Mouse (Mus musculus): ENCODE measurements around the gene Scin. TPM values are rescaled to one million over a fixed set of nuclear protein-coding genes. Genes with fewer than 3 reads are reported as not detected.

Gene Scin
- polyA plus RNA-seq, 1 experiment from 2014 or later = 0.21 TPM

GRCm38 (mm10) chr12:40154188-40154587 is 20.2 kb upstream of the Scin start:
- Histone ChIP-seq H3K9ac (replicated peaks; ENCODE audit: low read length) (no peak overlapping the region), H3K4me3 (ENCODE audit: low read depth, low read length) (no peak overlapping the region), H3K4me1 (ENCODE audit: control insufficient read depth, insufficient read depth, low read length) (no peaks in the 10 kb centered on the region), H3K27me3 (ENCODE audit: control insufficient read depth, insufficient read depth, low read length) (no peaks in the 10 kb centered on the region), H3K36me3 (replicated peaks; ENCODE audit: control insufficient read depth, insufficient read depth, low read depth, low read length) (no peaks in the 10 kb centered on the region), H3K4me2 (ENCODE audit: low read depth, low read length) (no peak overlapping the region), H3K27ac (replicated peaks; ENCODE audit: low read depth, low read length) (no peak overlapping the region), H3K9me3 (replicated peaks; ENCODE audit: control insufficient read depth, low read length) (no peaks in the 10 kb centered on the region)
- no peak for DNase-seq (ENCODE audit: low spot score)
- ATAC-seq (replicated peaks; ENCODE audit: insufficient number of reproducible peaks, low FRiP score, low TSS enrichment, low read depth) = no peak
- 90% methylated on average over 6 of the region's 6 CpGs for WGBS

DNA sequence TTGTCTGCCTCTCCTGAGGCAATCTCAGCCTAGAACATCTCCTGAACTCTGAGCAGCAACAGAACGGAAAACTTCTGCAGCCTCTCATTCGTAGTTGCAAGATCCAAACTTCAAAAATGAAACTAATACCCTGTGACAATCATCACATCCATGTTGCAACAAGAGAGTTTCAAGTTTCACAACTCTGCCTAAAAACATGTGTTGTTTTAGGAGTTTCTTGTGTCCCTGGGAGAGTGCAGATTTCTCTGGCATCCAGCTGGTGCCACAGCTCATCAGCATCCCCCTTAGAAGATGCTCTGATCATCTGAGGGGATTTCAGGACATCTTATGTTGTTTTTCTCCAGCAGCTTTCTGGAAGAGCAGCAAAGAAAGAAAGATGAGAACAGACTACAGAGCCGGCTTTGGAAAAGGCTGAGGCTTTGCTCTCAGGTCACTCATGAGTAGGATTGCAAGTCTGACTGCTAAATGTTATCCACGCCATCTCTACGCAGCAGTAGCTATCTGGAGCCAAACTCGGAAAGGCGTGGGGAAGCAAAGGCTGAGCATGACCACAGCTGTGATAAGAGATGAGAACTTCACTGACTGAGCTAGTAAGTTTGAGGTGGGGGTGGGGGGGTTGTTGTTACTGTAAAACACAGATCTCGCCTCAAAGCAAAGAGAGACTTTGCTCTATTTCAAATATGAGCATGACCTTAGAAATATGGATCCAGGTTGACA is 18.5 kb upstream of the Scin start:
- Histone ChIP-seq H3K36me3 (replicated peaks; ENCODE audit: control insufficient read depth, insufficient read depth, low read depth, low read length) (no peaks in the 10 kb centered on the region), H3K9me3 (replicated peaks; ENCODE audit: control insufficient read depth, low read length) (no peaks in the 10 kb centered on the region), H3K9ac (replicated peaks; ENCODE audit: low read length) (no peak overlapping the region), H3K4me3 (ENCODE audit: low read depth, low read length) (no peak overlapping the region), H3K27ac (replicated peaks; ENCODE audit: low read depth, low read length) (no peak overlapping the region), H3K4me2 (ENCODE audit: low read depth, low read length) (no peak overlapping the region), H3K27me3 (ENCODE audit: control insufficient read depth, insufficient read depth, low read length) (no peaks in the 10 kb centered on the region), H3K4me1 (ENCODE audit: control insufficient read depth, insufficient read depth, low read length) (no peaks in the 10 kb centered on the region)
- 64% methylated on average over 8 of the region's 8 CpGs for WGBS
- peak; percentile 52 for DNase-seq (ENCODE audit: low spot score)
- ATAC-seq (replicated peaks; ENCODE audit: insufficient number of reproducible peaks, low FRiP score, low TSS enrichment, low read depth) = no peak

DNA sequence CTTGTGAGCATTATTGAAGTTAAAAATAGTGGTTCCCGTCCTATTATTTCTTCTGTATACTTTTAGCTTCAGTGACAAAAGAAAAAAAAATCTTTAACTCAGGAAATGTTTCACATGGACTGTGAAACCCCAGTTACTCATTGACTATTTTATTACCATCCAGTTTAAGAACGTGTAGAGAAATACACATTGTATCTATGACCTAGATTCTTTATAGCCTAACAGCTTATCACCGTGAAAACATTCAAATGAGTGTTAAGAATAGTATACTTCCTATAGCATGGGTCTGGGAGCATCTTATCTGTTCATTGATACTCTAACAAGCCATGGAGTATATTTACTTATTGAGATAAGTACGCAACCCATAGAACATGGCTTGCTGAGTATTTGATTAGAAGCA is 13.3 kb upstream of the Scin start:
- Histone ChIP-seq H3K9ac (replicated peaks; ENCODE audit: low read length) (no peak overlapping the region), H3K4me1 (ENCODE audit: control insufficient read depth, insufficient read depth, low read length) (no peaks in the 10 kb centered on the region), H3K27me3 (ENCODE audit: control insufficient read depth, insufficient read depth, low read length) (no peaks in the 10 kb centered on the region), H3K4me3 (ENCODE audit: low read depth, low read length) (no peak overlapping the region), H3K36me3 (replicated peaks; ENCODE audit: control insufficient read depth, insufficient read depth, low read depth, low read length) (no peaks in the 10 kb centered on the region), H3K27ac (replicated peaks; ENCODE audit: low read depth, low read length) (no peak overlapping the region), H3K9me3 (replicated peaks; ENCODE audit: control insufficient read depth, low read length) (no peaks in the 10 kb centered on the region), H3K4me2 (ENCODE audit: low read depth, low read length) (no peak overlapping the region)
- 83% methylated on average over 4 of the region's 4 CpGs for WGBS
- ATAC-seq (replicated peaks; ENCODE audit: insufficient number of reproducible peaks, low FRiP score, low TSS enrichment, low read depth) (no peak), DNase-seq (ENCODE audit: low spot score) (no peak)

DNA sequence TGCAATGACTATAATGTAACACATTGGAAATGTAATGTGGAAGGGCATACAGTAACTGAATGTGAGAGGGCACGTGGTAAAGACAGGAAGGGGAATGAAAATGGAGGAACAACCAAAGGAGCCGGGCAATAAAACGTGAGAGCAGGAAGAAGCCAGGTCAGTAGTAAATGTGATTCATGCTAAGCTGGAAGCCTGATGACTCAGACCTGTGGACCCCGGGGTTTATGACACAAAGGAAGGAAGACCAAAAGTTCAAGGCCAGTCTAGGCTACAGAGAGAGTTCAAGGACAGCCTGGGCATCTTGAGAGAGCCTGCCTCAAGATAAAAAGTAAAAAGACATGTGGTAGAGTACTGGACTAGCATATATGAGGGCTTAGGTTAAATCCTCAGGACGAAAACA is 12.5 kb upstream of the Scin start:
- 76% methylated on average over 5 of the region's 5 CpGs for WGBS
- no peak for ATAC-seq (replicated peaks; ENCODE audit: insufficient number of reproducible peaks, low FRiP score, low TSS enrichment, low read depth)

GRCm38 (mm10) chr12:40140706-40141105 is 6.7 kb upstream of the Scin start:
- DNase-seq (ENCODE audit: low spot score) = no peak

More for the DNA sequence above, 12.5 kb upstream of the Scin start:
- Histone ChIP-seq H3K9me3 (replicated peaks; ENCODE audit: control insufficient read depth, low read length) (no peaks in the 10 kb centered on the region), H3K4me3 (ENCODE audit: low read depth, low read length) (no peak overlapping the region), H3K9ac (replicated peaks; ENCODE audit: low read length) (no peak overlapping the region), H3K27me3 (ENCODE audit: control insufficient read depth, insufficient read depth, low read length) (no peaks in the 10 kb centered on the region), H3K4me1 (ENCODE audit: control insufficient read depth, insufficient read depth, low read length) (no peaks in the 10 kb centered on the region), H3K4me2 (ENCODE audit: low read depth, low read length) (no peak overlapping the region), H3K36me3 (replicated peaks; ENCODE audit: control insufficient read depth, insufficient read depth, low read depth, low read length) (no peaks in the 10 kb centered on the region), H3K27ac (replicated peaks; ENCODE audit: low read depth, low read length) (no peak overlapping the region)
- no peak for DNase-seq (ENCODE audit: low spot score)

DNA sequence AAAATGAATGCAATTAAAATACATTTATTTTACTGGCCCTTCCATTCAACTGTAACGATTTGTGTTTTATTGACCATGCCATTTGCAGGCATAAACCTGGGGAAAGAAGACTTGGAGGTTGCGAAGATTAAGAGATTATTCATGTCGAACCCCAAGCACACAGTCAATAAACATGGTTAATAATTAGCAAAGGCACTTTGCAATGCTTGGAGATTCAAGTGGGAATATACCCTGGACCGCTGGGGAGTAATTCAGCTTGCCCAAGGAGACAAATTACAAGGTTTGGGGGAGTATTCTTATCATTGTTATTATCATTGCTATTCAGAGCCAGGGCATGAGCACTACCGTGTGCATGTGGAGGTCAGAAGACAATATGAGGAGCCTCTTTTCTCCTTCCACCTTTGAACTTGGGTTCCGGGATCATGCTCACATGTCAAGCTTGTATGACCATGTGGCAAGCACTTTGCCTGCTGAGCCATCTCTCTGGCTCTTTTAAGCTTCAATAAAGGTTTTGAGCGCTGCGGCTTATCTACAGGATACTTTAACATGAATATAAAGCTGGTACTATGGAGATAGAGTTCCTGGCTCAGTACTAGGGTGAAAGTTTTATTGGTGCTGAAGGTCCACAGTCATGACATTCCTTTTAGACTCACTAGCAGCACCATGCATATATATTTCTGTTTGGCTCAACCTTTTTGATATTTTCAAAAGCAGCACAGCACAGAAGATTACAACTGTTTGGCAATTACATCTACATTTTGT is 5.6 kb upstream of the Scin start:
- no peak overlapping the region for H3K4me3 ChIP-seq (ENCODE audit: low read depth, low read length)
- ATAC-seq (replicated peaks; ENCODE audit: insufficient number of reproducible peaks, low FRiP score, low TSS enrichment, low read depth) (no peak), DNase-seq (ENCODE audit: low spot score) (no peak)
- no peaks in the 10 kb centered on the region for H3K4me1 ChIP-seq (ENCODE audit: control insufficient read depth, insufficient read depth, low read length)
- no peaks in the 10 kb centered on the region for H3K9me3 ChIP-seq (replicated peaks; ENCODE audit: control insufficient read depth, low read length)
- no peak overlapping the region for H3K27ac ChIP-seq (replicated peaks; ENCODE audit: low read depth, low read length)
- no peak overlapping the region for H3K4me2 ChIP-seq (ENCODE audit: low read depth, low read length)
- no peaks in the 10 kb centered on the region for H3K36me3 ChIP-seq (replicated peaks; ENCODE audit: control insufficient read depth, insufficient read depth, low read depth, low read length)
- H3K9ac ChIP-seq (replicated peaks; ENCODE audit: low read length) = no peak overlapping the region
- 90% methylated on average over 8 of the region's 8 CpGs for WGBS
- H3K27me3 ChIP-seq (ENCODE audit: control insufficient read depth, insufficient read depth, low read length) = no peaks in the 10 kb centered on the region

More at GRCm38 (mm10) chr12:40140706-40141105, 6.7 kb upstream of the Scin start:
- no peaks in the 10 kb centered on the region for H3K4me1 ChIP-seq (ENCODE audit: control insufficient read depth, insufficient read depth, low read length)
- H3K27me3 ChIP-seq (ENCODE audit: control insufficient read depth, insufficient read depth, low read length) = no peaks in the 10 kb centered on the region
- no peak overlapping the region for H3K4me3 ChIP-seq (ENCODE audit: low read depth, low read length)
- H3K9me3 ChIP-seq (replicated peaks; ENCODE audit: control insufficient read depth, low read length) = no peaks in the 10 kb centered on the region
- H3K36me3 ChIP-seq (replicated peaks; ENCODE audit: control insufficient read depth, insufficient read depth, low read depth, low read length) = no peaks in the 10 kb centered on the region
- no peak overlapping the region for H3K9ac ChIP-seq (replicated peaks; ENCODE audit: low read length)
- 78% methylated on average over 5 of the region's 5 CpGs for WGBS
- no peak overlapping the region for H3K27ac ChIP-seq (replicated peaks; ENCODE audit: low read depth, low read length)
- no peak for ATAC-seq (replicated peaks; ENCODE audit: insufficient number of reproducible peaks, low FRiP score, low TSS enrichment, low read depth)
- H3K4me2 ChIP-seq (ENCODE audit: low read depth, low read length) = no peak overlapping the region

DNA sequence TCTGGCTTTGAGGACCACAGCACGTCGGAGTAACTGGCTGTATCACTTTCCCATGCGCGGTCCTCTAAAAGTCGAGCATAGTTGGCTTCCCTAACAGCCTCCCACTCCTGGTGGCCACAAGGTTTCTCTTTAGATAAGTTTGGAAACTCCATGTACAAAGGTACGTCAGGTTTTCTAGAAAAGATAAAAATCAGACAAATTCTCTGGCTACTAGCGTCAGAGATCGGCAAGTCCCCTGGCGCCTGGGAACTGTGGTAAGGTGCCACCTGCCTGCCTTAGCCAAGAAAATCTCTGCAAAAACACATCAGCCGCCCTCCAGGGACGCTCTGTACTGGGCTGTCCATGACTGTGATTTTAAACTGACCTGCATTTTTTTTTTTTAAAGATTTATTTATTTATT is 501 bp upstream of the Scin start:
- H3K9ac ChIP-seq (replicated peaks; ENCODE audit: low read length) = no peak overlapping the region
- no peaks in the 10 kb centered on the region for H3K36me3 ChIP-seq (replicated peaks; ENCODE audit: control insufficient read depth, insufficient read depth, low read depth, low read length)
- H3K9me3 ChIP-seq (replicated peaks; ENCODE audit: control insufficient read depth, low read length) = no peaks in the 10 kb centered on the region
- H3K4me3 ChIP-seq (ENCODE audit: low read depth, low read length) = no peak overlapping the region
- H3K27ac ChIP-seq (replicated peaks; ENCODE audit: low read depth, low read length) = no peak overlapping the region
- peaks cover 7% of the 10 kb centered on the region for H3K27me3 ChIP-seq (ENCODE audit: control insufficient read depth, insufficient read depth, low read length)
- ATAC-seq (replicated peaks; ENCODE audit: insufficient number of reproducible peaks, low FRiP score, low TSS enrichment, low read depth) (no peak), DNase-seq (ENCODE audit: low spot score) (no peak)
- WGBS = 55% methylated on average over 11 of the region's 11 CpGs
- H3K4me1 ChIP-seq (ENCODE audit: control insufficient read depth, insufficient read depth, low read length) = no peaks in the 10 kb centered on the region
- no peak overlapping the region for H3K4me2 ChIP-seq (ENCODE audit: low read depth, low read length)

DNA sequence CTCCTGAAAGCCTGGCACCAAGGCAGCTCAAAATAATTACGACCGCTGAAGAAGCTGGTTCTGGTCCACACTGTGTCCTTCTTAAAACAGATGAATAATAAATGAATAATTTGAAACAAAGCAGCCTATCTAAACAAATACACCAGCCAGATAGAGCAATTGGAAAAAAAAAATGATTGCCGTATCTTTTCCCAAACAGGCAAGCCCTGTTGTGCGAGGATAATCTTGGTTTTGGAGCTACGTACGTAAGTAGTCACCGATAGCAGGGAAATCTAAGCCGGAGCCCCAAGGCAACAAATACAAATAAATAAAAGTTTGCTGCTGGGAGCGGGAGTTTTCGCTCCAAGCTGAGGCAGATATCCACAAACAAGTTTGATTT is 845 bp downstream of the Scin start:
- DNase-seq (ENCODE audit: low spot score) = peak; percentile 15
- Histone ChIP-seq H3K27ac (replicated peaks; ENCODE audit: low read depth, low read length) (no peak overlapping the region), H3K4me1 (ENCODE audit: control insufficient read depth, insufficient read depth, low read length) (no peaks in the 10 kb centered on the region), H3K9me3 (replicated peaks; ENCODE audit: control insufficient read depth, low read length) (no peaks in the 10 kb centered on the region), H3K9ac (replicated peaks; ENCODE audit: low read length) (no peak overlapping the region), H3K27me3 (ENCODE audit: control insufficient read depth, insufficient read depth, low read length) (peaks cover 7% of the 10 kb centered on the region), H3K4me2 (ENCODE audit: low read depth, low read length) (peak overlapping the region; percentile 60), H3K36me3 (replicated peaks; ENCODE audit: control insufficient read depth, insufficient read depth, low read depth, low read length) (no peaks in the 10 kb centered on the region), H3K4me3 (ENCODE audit: low read depth, low read length) (peak overlapping the region; percentile 29)
- WGBS = 13% methylated on average over 10 of the region's 10 CpGs
- no peak for ATAC-seq (replicated peaks; ENCODE audit: insufficient number of reproducible peaks, low FRiP score, low TSS enrichment, low read depth)

Data from embryonic facial prominence, embryonic 11.5 days (tissue).